Mouse (Mus musculus) spleen, adult 12 weeks (tissue): Measurements from ENCODE around the gene BC067074.

ENCODE experiments used
- DNase-seq: peaks from one replicate; pipeline ENCODE4 v3.0.0; 2022; ENCODE audit warnings: low spot score

The BC067074 gene

GRCm38 (mm10) chr13:113324241-113324640 is 31.3 kb downstream of the BC067074 start:
- DNase-seq, result no peak

- no peak for DNase-seq
Measured at GRCm38 (mm10) chr13:113325678-113326077, 32.7 kb downstream of the BC067074 start.

GRCm38 (mm10) chr13:113332256-113332655 is 39.3 kb downstream of the BC067074 start:
- DNase-seq, result no peak

- no peak for DNase-seq
Measured at GRCm38 (mm10) chr13:113333374-113333773, 40.4 kb downstream of the BC067074 start.

- no peak for DNase-seq
Measured at GRCm38 (mm10) chr13:113333931-113334330, 41.0 kb downstream of the BC067074 start.

GRCm38 (mm10) chr13:113334773-113335172 is 41.8 kb downstream of the BC067074 start:
- no peak for DNase-seq

GRCm38 (mm10) chr13:113337223-113337858 is 44.4 kb downstream of the BC067074 start:
- DNase-seq, result no peak

GRCm38 (mm10) chr13:113340644-113341043 is 47.7 kb downstream of the BC067074 start:
- DNase-seq, result no peak

- DNase-seq, result no peak
Measured at GRCm38 (mm10) chr13:113341161-113341560, 48.2 kb downstream of the BC067074 start.

GRCm38 (mm10) chr13:113342355-113342919 is 49.5 kb downstream of the BC067074 start:
- DNase-seq, result no peak

GRCm38 (mm10) chr13:113350743-113351430 is 57.9 kb downstream of the BC067074 start:
- DNase-seq, result no peak

- DNase-seq, result no peak
Measured at GRCm38 (mm10) chr13:113353546-113353945, 60.6 kb downstream of the BC067074 start.

- no peak for DNase-seq
Measured at GRCm38 (mm10) chr13:113353955-113354354, 61.0 kb downstream of the BC067074 start.

GRCm38 (mm10) chr13:113355022-113355421 is 62.1 kb downstream of the BC067074 start:
- no peak for DNase-seq

GRCm38 (mm10) chr13:113357438-113358144 is 64.6 kb downstream of the BC067074 start:
- DNase-seq, result no peak

- no peak for DNase-seq
Measured at GRCm38 (mm10) chr13:113359676-113360075, 66.7 kb downstream of the BC067074 start.

- no peak for DNase-seq
Measured at GRCm38 (mm10) chr13:113365976-113366375, 73.0 kb downstream of the BC067074 start.

GRCm38 (mm10) chr13:113368931-113369579 is 76.1 kb downstream of the BC067074 start:
- no peak for DNase-seq

GRCm38 (mm10) chr13:113369622-113370021 is 76.7 kb downstream of the BC067074 start:
- DNase-seq, result no peak

- no peak for DNase-seq
Measured at GRCm38 (mm10) chr13:113373291-113374083, 80.5 kb downstream of the BC067074 start.

GRCm38 (mm10) chr13:113374084-113374405 is 81.1 kb downstream of the BC067074 start:
- no peak for DNase-seq

- no peak for DNase-seq
Measured at GRCm38 (mm10) chr13:113377631-113378030, 84.7 kb downstream of the BC067074 start.
